Mouse (Mus musculus) kidney, embryonic 14.5 days (tissue): ENCODE measurements around the gene Ly6g6f. TPM values are rescaled to one million over a fixed set of nuclear protein-coding genes. Genes with fewer than 3 reads are reported as not detected.

Experiments used
- ATAC-seq: fragments of 200-750 bp; cut with Nextera tagmentation; 2 replicates; pipeline ENCODE4 v1.8.0; 2017; ENCODE audit warnings: moderate number of reproducible peaks, mild to moderate bottlenecking, moderate TSS enrichment, moderate library complexity; ENCODE audit not compliant: low FRiP score, low TSS enrichment
- H3K27ac ChIP-seq: fragments of 300-500 bp; sonication (generic); 2 replicates; pipeline ENCODE4 v1.5.1; 2014; ENCODE audit warnings: low read depth, mild to moderate bottlenecking, low read length, moderate library complexity, mixed read lengths
- H3K27me3 ChIP-seq: fragments of 300-500 bp; sonication (generic); 2 replicates; pipeline ENCODE4 v1.6.1; 2014; ENCODE audit warnings: mild to moderate bottlenecking, low read length; ENCODE audit not compliant: control insufficient read depth, insufficient read depth
- H3K36me3 ChIP-seq: fragments of 300-500 bp; sonication (generic); 2 replicates; pipeline ENCODE4 v1.6.1; 2014; ENCODE audit warnings: low read length, mixed read lengths; ENCODE audit not compliant: control insufficient read depth, insufficient read depth
- H3K4me1 ChIP-seq: fragments of 300-500 bp; sonication (generic); 2 replicates; pipeline ENCODE4 v1.6.1; 2014; ENCODE audit warnings: low read length, mixed read lengths; ENCODE audit not compliant: control insufficient read depth, insufficient read depth
- H3K4me2 ChIP-seq: fragments of 300-500 bp; sonication (generic); replicated peaks from 2 replicates; pipeline ENCODE4 v1.6.1; 2014; ENCODE audit warnings: low read depth, mild to moderate bottlenecking, low read length
- H3K4me3 ChIP-seq: fragments of 300-500 bp; sonication (generic); 2 replicates; pipeline ENCODE4 v1.5.1; 2014; ENCODE audit warnings: mild to moderate bottlenecking, low read length
- H3K9ac ChIP-seq: fragments of 300-500 bp; sonication (generic); 2 replicates; pipeline ENCODE4 v1.6.1; 2014; ENCODE audit warnings: low read depth, mild to moderate bottlenecking, low read length, moderate library complexity
- H3K9me3 ChIP-seq: fragments of 300-500 bp; sonication (generic); 2 replicates; pipeline ENCODE4 v1.6.1; 2016; ENCODE audit warnings: low read length; ENCODE audit not compliant: control insufficient read depth
- WGBS: fragments of 180-500 bp; shearing (Covaris S2); extraction: QIAGEN DNeasy Blood & Tissue Kit; methylation state at CpG from one replicate; pipeline ENCODE4 v1.1.7; 2014; 5-methylcytosine and 5-hydroxymethylcytosine counted together
- polyA plus RNA-seq: library from polyadenylated mRNA; unstranded; fragments of >200 nt; fragmentation: Nextera tagmentation; extraction: Ambion mirVana; gene quantifications from 2 replicates; pipeline ENCODE4 v1.2.1, GENCODE M21; 2014

The Ly6g6f gene
- polyA plus RNA-seq, 1 experiment from 2014 or later = 0.31 TPM

GRCm38 (mm10) chr17:35077285-35077684, 8.1 kb downstream of the Ly6g6f start:
- Histone ChIP-seq H3K9ac (peak overlapping the region; percentile 55; the same call in 1 of the 2 replicates), H3K27me3 (peaks cover 2% of the 10 kb centered on the region; the same call in 1 of the 2 replicates), H3K4me3 (peak overlapping the region; percentile 31), H3K9me3 (peaks cover 3% of the 10 kb centered on the region; the same call in 1 of the 2 replicates), H3K4me1 (peaks cover 9% of the 10 kb centered on the region; the same call in 1 of the 2 replicates), H3K36me3 (no peaks in the 10 kb centered on the region), H3K27ac (peak overlapping the region; percentile 37; the same call in 1 of the 2 replicates), H3K4me2 (peak overlapping the region; percentile 50)
- 0 out of 2 replicates have a peak, but pooled peaks have one; percentile 25 for ATAC-seq
- 15% methylated on average over 2 of the region's 2 CpGs for WGBS

- peaks cover 2% of the 10 kb centered on the region; the same call in 1 of the 2 replicates for H3K27me3 ChIP-seq
- H3K36me3 ChIP-seq = no peaks in the 10 kb centered on the region
- peak within 1 kb of the TSS; percentile 50 for H3K4me2 ChIP-seq
- H3K27ac ChIP-seq = peak within 1 kb of the TSS; percentile 37; the same call in 1 of the 2 replicates
- 37% methylated on average over 10 of the region's 10 CpGs for WGBS
- H3K4me3 ChIP-seq = peak within 1 kb of the TSS; percentile 31
- peak within 1 kb of the TSS; percentile 55 for H3K9ac ChIP-seq
- no peak for ATAC-seq
- H3K4me1 ChIP-seq = peaks cover 9% of the 10 kb centered on the region; the same call in 1 of the 2 replicates
- H3K9me3 ChIP-seq = peaks cover 3% of the 10 kb centered on the region; the same call in 1 of the 2 replicates
These were observed 8.8 kb downstream of the Ly6g6f start, which contains the start of gene Ly6g6e for GRCm38 (mm10) chr17:35076507-35077176. Ly6g6e (plus strand) TSS chr17:35076902.

- H3K9ac ChIP-seq = no peak overlapping the region
- H3K36me3 ChIP-seq = no peaks in the 10 kb centered on the region
- peaks cover 3% of the 10 kb centered on the region; the same call in 1 of the 2 replicates for H3K9me3 ChIP-seq
- H3K4me3 ChIP-seq = no peak overlapping the region
- no peak overlapping the region for H3K4me2 ChIP-seq
- no peak overlapping the region for H3K27ac ChIP-seq
- ATAC-seq = no peak
- H3K27me3 ChIP-seq = peaks cover 2% of the 10 kb centered on the region; the same call in 1 of the 2 replicates
- WGBS = 22% methylated on average over 17 of the region's 17 CpGs
- peaks cover 9% of the 10 kb centered on the region; the same call in 1 of the 2 replicates for H3K4me1 ChIP-seq
These were observed 11.3 kb downstream of the Ly6g6f start for GRCm38 (mm10) chr17:35074097-35074496.

- no peak overlapping the region for H3K27ac ChIP-seq
- H3K4me2 ChIP-seq = no peak overlapping the region
- H3K9ac ChIP-seq = no peak overlapping the region
- no peaks in the 10 kb centered on the region for H3K36me3 ChIP-seq
- 0 out of 2 replicates have a peak, but pooled peaks cover 3% of the 10 kb centered on the region for H3K4me1 ChIP-seq
- H3K4me3 ChIP-seq = no peak overlapping the region
- WGBS = 51% methylated on average over 9 of the region's 9 CpGs
- H3K9me3 ChIP-seq = peaks cover 3% of the 10 kb centered on the region; the same call in 1 of the 2 replicates
- no peaks in the 10 kb centered on the region; the same call in 1 of the 2 replicates for H3K27me3 ChIP-seq
- no peak for ATAC-seq
These were observed 14.0 kb downstream of the Ly6g6f start for GRCm38 (mm10) chr17:35071454-35071853.

- no peak overlapping the region for H3K4me2 ChIP-seq
- no peak overlapping the region for H3K27ac ChIP-seq
- 59% methylated on average over 6 of the region's 6 CpGs for WGBS
- no peaks in the 10 kb centered on the region; the same call in 1 of the 2 replicates for H3K27me3 ChIP-seq
- H3K4me3 ChIP-seq = no peak overlapping the region
- H3K9ac ChIP-seq = no peak overlapping the region
- H3K4me1 ChIP-seq = peaks cover 2% of the 10 kb centered on the region; the same call in 1 of the 2 replicates
- H3K9me3 ChIP-seq = peaks cover 3% of the 10 kb centered on the region; the same call in 1 of the 2 replicates
- no peak for ATAC-seq
- no peaks in the 10 kb centered on the region for H3K36me3 ChIP-seq
These were observed 14.7 kb downstream of the Ly6g6f start for GRCm38 (mm10) chr17:35070556-35071229.

- Histone ChIP-seq H3K27me3 (no peaks in the 10 kb centered on the region; the same call in 1 of the 2 replicates), H3K4me2 (no peak overlapping the region), H3K4me3 (no peak overlapping the region), H3K9ac (no peak overlapping the region), H3K4me1 (peaks cover 20% of the 10 kb centered on the region), H3K36me3 (peaks cover under 1% of the 10 kb centered on the region; the same call in 1 of the 2 replicates), H3K27ac (no peak overlapping the region), H3K9me3 (no peaks in the 10 kb centered on the region)
- no peak for ATAC-seq
- WGBS = 83% methylated on average over 17 of the region's 17 CpGs
These were observed 17.0 kb downstream of the Ly6g6f start for GRCm38 (mm10) chr17:35068213-35068914.

- H3K4me3 ChIP-seq = peak within 1 kb of the TSS; percentile 35
- peak within 1 kb of the TSS; percentile 50; the same call in 1 of the 2 replicates for H3K9ac ChIP-seq
- H3K4me1 ChIP-seq = peaks cover 24% of the 10 kb centered on the region
- H3K27ac ChIP-seq = 0 out of 2 replicates have a peak within 1 kb of the TSS, but pooled peaks have one; percentile 15
- peaks cover 23% of the 10 kb centered on the region for H3K36me3 ChIP-seq
- H3K9me3 ChIP-seq = no peaks in the 10 kb centered on the region
- peak within 1 kb of the TSS; percentile 71 for H3K4me2 ChIP-seq
- WGBS = 50% methylated on average over 10 of the region's 10 CpGs
- no peak for ATAC-seq
- no peaks in the 10 kb centered on the region; the same call in 1 of the 2 replicates for H3K27me3 ChIP-seq
These were observed 19.3 kb downstream of the Ly6g6f start, which contains the start of gene Mpig6b for GRCm38 (mm10) chr17:35066084-35066483. Mpig6b (minus strand) TSS chr17:35066184.
